In the genomic region with DNA sequence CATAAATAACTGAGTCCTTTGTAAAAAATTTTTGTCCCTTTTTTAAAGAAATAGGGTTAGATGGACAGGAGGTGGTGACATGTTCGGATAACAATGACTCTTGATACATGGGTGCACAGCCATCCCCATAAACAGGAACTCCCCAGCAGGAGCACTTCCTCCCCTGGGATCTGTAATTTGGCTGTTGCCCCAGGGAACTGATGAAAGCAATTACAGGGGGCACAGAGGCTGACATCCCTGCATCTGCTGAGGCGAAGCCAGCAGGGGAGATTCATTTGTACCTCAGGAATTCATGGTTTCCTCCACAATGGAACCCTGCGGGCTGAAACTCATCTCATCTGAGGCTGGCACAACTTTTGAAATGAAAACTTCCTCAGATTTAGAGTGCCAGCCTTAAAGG, we compare ENCODE assay signal across 14 mouse cellular contexts.
A peak's percentile ranks its signal among the peaks of the same experiment; 100 is the strongest.
DNase-seq lines count a peak whose midpoint lies in the region; ATAC-seq lines count a peak whose summit lies in the region.
"Had no signal": no experiment of that assay in that cellular context is flagged by ENCODE, and none has a peak within 500 bp of the region (broad histone marks: within the 10 kb centered on the region; RNA-seq: fewer than 3 reads in every experiment).

No protein-coding gene starts in this region.

- ATAC-seq in midbrain, embryonic 11.5 days (ENCODE audit: low FRiP score): no peak
- ATAC-seq: midbrain, embryonic 15.5 days had no signal

- WGBS in midbrain, embryonic 11.5 days: 39% methylated on average over 3 of the region's 3 CpGs

- no peak overlapping the region for H3K4me3 ChIP-seq in midbrain, embryonic 11.5 days (ENCODE audit: low read depth, low read length)
- H3K4me3 ChIP-seq: erythroblast, embryonic 14.5 days; heart, embryonic 13.5 days; liver, embryonic 15.5 days; midbrain, embryonic 15.5 days had no signal

- peak; percentile 20 for DNase-seq in adrenal gland, postnatal 10 days
- DNase-seq in adrenal gland, postnatal 4 days (ENCODE audit: low spot score in 2 of 2): no peak
- DNase-seq in ovary, postnatal 36 days (ENCODE audit: low spot score): peak; percentile 4
- DNase-seq in ovary, postnatal 10 days (ENCODE audit: low spot score): no peak
- peak; percentile 21 to 39 for DNase-seq in heart, postnatal 36 days
- peak; percentile 38 to 44 for DNase-seq in kidney, postnatal 4 days
- DNase-seq in midbrain, embryonic 11.5 days (ENCODE audit: low spot score, missing footprints): no peak
- no peak for DNase-seq in thymus, postnatal 25 days
- DNase-seq: lung, postnatal 4 days; thymus, adult 2 months had no signal

- H3K36me3 ChIP-seq in midbrain, embryonic 11.5 days (ENCODE audit: control insufficient read depth, insufficient read depth, low read length): no peaks in the 10 kb centered on the region
- H3K36me3 ChIP-seq: heart, embryonic 13.5 days; liver, embryonic 15.5 days; midbrain, embryonic 15.5 days had no signal

- H3K9ac ChIP-seq in midbrain, embryonic 11.5 days (ENCODE audit: low read length): no peak overlapping the region
- H3K9ac ChIP-seq: heart, embryonic 13.5 days; liver, embryonic 15.5 days; midbrain, embryonic 15.5 days had no signal

- no peak overlapping the region for H3K4me2 ChIP-seq in midbrain, embryonic 11.5 days
- H3K4me2 ChIP-seq: heart, embryonic 13.5 days; liver, embryonic 15.5 days; midbrain, embryonic 15.5 days had no signal

- no peaks in the 10 kb centered on the region for H3K9me3 ChIP-seq in midbrain, embryonic 11.5 days (ENCODE audit: control insufficient read depth, low read length)
- H3K9me3 ChIP-seq: heart, embryonic 13.5 days; liver, embryonic 15.5 days; midbrain, embryonic 15.5 days had no signal

- H3K27ac ChIP-seq in midbrain, embryonic 11.5 days (ENCODE audit: low read depth, low read length): no peak overlapping the region
- H3K27ac ChIP-seq: heart, embryonic 13.5 days; liver, embryonic 15.5 days; midbrain, embryonic 15.5 days had no signal

- intact Hi-C loops in heart, postnatal 36 days (cut with DNase I): no loop called here

- H3K4me1 ChIP-seq in midbrain, embryonic 11.5 days (ENCODE audit: control insufficient read depth, insufficient read depth, low read length): no peaks in the 10 kb centered on the region
- H3K4me1 ChIP-seq: liver, embryonic 15.5 days had no signal

- H3K27me3 ChIP-seq in midbrain, embryonic 11.5 days (ENCODE audit: control insufficient read depth, insufficient read depth, low read length): no peaks in the 10 kb centered on the region
- H3K27me3 ChIP-seq: heart, embryonic 13.5 days; liver, embryonic 15.5 days; midbrain, embryonic 15.5 days had no signal

Comparison
In these comparisons a context has a peak if more than half of its experiments do, and no peak if none do; other contexts are left out.
1. DNase-seq: peak in adrenal gland, postnatal 10 days (single experiment), ovary, postnatal 36 days (single experiment), heart, postnatal 36 days (2 of 2) and kidney, postnatal 4 days (2 of 2); none in adrenal gland, postnatal 4 days (0 of 2), ovary, postnatal 10 days (single experiment), midbrain, embryonic 11.5 days (single experiment) and thymus, postnatal 25 days (single experiment).